Mouse (Mus musculus) neural tube, embryonic 13.5 days (tissue): ENCODE measurements at regions not wholly inside any gene's neighbourhood (a gene's known extent, or its start where the extent isn't known, plus 50 kb on each side); places are given as distances from the start of the nearest gene placed in this dataset.

ENCODE experiments used
- ATAC-seq: fragments of 200-750 bp; cut with Nextera tagmentation; 2 replicates; pipeline ENCODE4 v1.8.0; 2017; ENCODE audit warnings: low read depth, mild to moderate bottlenecking, moderate TSS enrichment, moderate library complexity
- H3K27ac ChIP-seq: fragments of 300-500 bp; sonication (generic); replicated peaks from 2 replicates; pipeline ENCODE4 v1.5.1; 2015; ENCODE audit warnings: moderate library complexity, mild to moderate bottlenecking, inconsistent platforms
- H3K27me3 ChIP-seq: fragments of 300-500 bp; sonication (generic); 2 replicates; pipeline ENCODE4 v1.6.1; 2015; ENCODE audit warnings: mild to moderate bottlenecking, inconsistent platforms
- H3K36me3 ChIP-seq: fragments of 300-500 bp; sonication (generic); 2 replicates; pipeline ENCODE4 v1.6.1; 2015; ENCODE audit warnings: mild to moderate bottlenecking, inconsistent platforms
- H3K4me1 ChIP-seq: fragments of 300-500 bp; sonication (generic); replicated peaks from 2 replicates; pipeline ENCODE4 v1.6.1; 2015; ENCODE audit warnings: inconsistent platforms
- H3K4me2 ChIP-seq: fragments of 300-500 bp; sonication (generic); 2 replicates; pipeline ENCODE4 v1.6.1; 2015; ENCODE audit warnings: inconsistent platforms, mild to moderate bottlenecking, moderate library complexity
- H3K4me3 ChIP-seq: fragments of 300-500 bp; sonication (generic); 2 replicates; pipeline ENCODE4 v1.5.1; 2015; ENCODE audit warnings: mild to moderate bottlenecking, inconsistent platforms
- H3K9ac ChIP-seq: fragments of 300-500 bp; sonication (generic); 2 replicates; pipeline ENCODE4 v1.6.1; 2015; ENCODE audit warnings: moderate library complexity, mild to moderate bottlenecking, inconsistent platforms
- H3K9me3 ChIP-seq: fragments of 300-500 bp; sonication (generic); 2 replicates; pipeline ENCODE4 v1.6.1; 2016; ENCODE audit warnings: inconsistent platforms
- WGBS: fragments of 180-500 bp; shearing (Covaris S2); methylation state at CpG from one replicate; pipeline ENCODE4 v1.1.7; 2015; 5-methylcytosine and 5-hydroxymethylcytosine counted together

DNA sequence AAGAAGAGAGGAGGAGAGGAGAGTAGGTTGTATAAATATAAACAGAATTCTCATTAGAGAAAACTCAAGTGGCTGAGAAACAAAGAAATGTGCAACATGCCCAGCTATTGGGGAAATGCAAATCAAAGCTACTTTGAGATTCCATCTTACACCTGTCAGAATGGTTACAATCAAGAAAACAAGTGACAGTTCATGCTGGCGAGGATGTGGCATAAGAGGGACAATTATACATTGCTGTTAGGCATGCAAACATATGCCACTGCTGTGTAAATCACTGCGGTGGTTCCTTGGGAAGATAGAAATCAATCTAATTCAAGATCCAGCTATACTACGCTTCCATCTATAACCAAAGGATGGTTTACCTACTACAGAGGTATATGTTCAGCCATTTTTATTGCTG lies 300.4 kb upstream of the Kynu start:
- ATAC-seq, result no peak
- H3K9ac ChIP-seq, result no peak overlapping the region
- H3K36me3 ChIP-seq, result no peaks in the 10 kb centered on the region
- no peak overlapping the region for H3K4me3 ChIP-seq
- H3K27ac ChIP-seq, result no peak overlapping the region
- H3K4me2 ChIP-seq, result no peak overlapping the region
- no peaks in the 10 kb centered on the region for H3K27me3 ChIP-seq
- WGBS, result 78% methylated on average over 3 of the region's 3 CpGs
- H3K4me1 ChIP-seq, result no peaks in the 10 kb centered on the region
- H3K9me3 ChIP-seq, result no peaks in the 10 kb centered on the region

- no peak for ATAC-seq
- Histone ChIP-seq H3K4me1 (no peaks in the 10 kb centered on the region), H3K4me3 (no peak overlapping the region), H3K9ac (no peak overlapping the region), H3K27ac (no peak overlapping the region), H3K4me2 (no peak overlapping the region), H3K9me3 (no peaks in the 10 kb centered on the region), H3K27me3 (no peaks in the 10 kb centered on the region), H3K36me3 (no peaks in the 10 kb centered on the region)
- 79% methylated on average over 1 of the region's 1 CpGs for WGBS
Observed at GRCm38 (mm10) chr2:43270802-43271201, 284.3 kb upstream of the Kynu start.

DNA sequence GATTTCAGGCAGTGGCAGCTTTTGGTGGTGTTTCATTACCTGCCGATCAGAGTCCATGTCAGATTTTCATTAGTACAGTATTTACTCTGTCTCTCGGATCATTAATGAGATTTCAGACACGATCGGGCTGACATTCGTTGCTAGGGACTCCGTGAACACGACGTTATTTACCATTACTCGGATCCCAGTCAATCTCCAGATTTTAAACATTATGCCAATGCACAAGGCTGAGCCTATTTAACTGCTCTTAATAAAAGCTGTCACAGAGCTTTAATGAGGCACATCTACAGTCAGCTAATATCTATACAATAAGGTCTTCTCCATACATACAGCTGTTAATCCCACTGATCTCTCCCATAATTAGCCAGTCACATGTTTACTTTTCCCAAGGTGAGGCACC lies 283.0 kb upstream of the Kynu start:
- Histone ChIP-seq H3K4me3 (no peak overlapping the region), H3K27ac (no peak overlapping the region), H3K9me3 (no peaks in the 10 kb centered on the region), H3K4me1 (no peaks in the 10 kb centered on the region), H3K4me2 (no peak overlapping the region), H3K27me3 (no peaks in the 10 kb centered on the region), H3K36me3 (no peaks in the 10 kb centered on the region), H3K9ac (no peak overlapping the region)
- ATAC-seq, result no peak
- 64% methylated on average over 9 of the region's 9 CpGs for WGBS

- no peaks in the 10 kb centered on the region for H3K9me3 ChIP-seq
- no peak overlapping the region for H3K9ac ChIP-seq
- H3K36me3 ChIP-seq, result no peaks in the 10 kb centered on the region
- H3K4me1 ChIP-seq, result no peaks in the 10 kb centered on the region
- no peak overlapping the region for H3K4me2 ChIP-seq
- H3K27ac ChIP-seq, result no peak overlapping the region
- no peak for ATAC-seq
- 83% methylated on average over 2 of the region's 2 CpGs for WGBS
- no peaks in the 10 kb centered on the region for H3K27me3 ChIP-seq
- H3K4me3 ChIP-seq, result no peak overlapping the region
Observed at GRCm38 (mm10) chr2:43274012-43274411, 281.1 kb upstream of the Kynu start.

- H3K27me3 ChIP-seq, result no peaks in the 10 kb centered on the region
- no peak overlapping the region for H3K27ac ChIP-seq
- H3K9ac ChIP-seq, result no peak overlapping the region
- no peak overlapping the region for H3K4me3 ChIP-seq
- no peaks in the 10 kb centered on the region for H3K36me3 ChIP-seq
- no peak for ATAC-seq
- no peak overlapping the region for H3K4me2 ChIP-seq
- H3K4me1 ChIP-seq, result no peaks in the 10 kb centered on the region
- no peaks in the 10 kb centered on the region for H3K9me3 ChIP-seq
- 88% methylated on average over 2 of the region's 2 CpGs for WGBS
Observed at GRCm38 (mm10) chr2:43295801-43296200, 259.3 kb upstream of the Kynu start.

DNA sequence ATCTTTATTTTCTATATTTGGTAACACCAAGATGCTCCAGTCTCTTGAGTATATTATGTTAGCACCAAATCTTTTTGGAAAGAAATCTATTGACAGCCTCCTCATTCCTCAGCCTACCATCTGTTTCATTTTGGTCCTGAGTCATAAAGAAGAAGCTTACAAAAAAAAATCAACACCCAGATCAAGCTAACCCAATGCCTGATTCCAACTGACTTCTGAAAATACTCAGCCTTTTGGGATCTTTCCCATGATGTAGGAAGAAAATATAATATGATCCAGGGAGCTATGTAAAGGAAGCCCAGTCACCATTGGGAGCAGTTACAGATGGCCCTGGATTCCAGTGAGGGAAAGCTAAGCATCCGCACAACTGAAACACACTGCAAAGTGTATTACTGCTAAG lies 231.3 kb upstream of the Kynu start:
- Histone ChIP-seq H3K9ac (no peak overlapping the region), H3K4me2 (no peak overlapping the region), H3K9me3 (no peaks in the 10 kb centered on the region), H3K36me3 (no peaks in the 10 kb centered on the region), H3K4me1 (no peaks in the 10 kb centered on the region), H3K27ac (no peak overlapping the region), H3K4me3 (no peak overlapping the region), H3K27me3 (no peaks in the 10 kb centered on the region)
- no peak for ATAC-seq
- 92% methylated on average over 1 of the region's 1 CpGs for WGBS

GRCm38 (mm10) chr2:43364301-43364700 lies 190.8 kb upstream of the Kynu start:
- Histone ChIP-seq H3K9ac (no peak overlapping the region), H3K4me2 (no peak overlapping the region), H3K4me3 (no peak overlapping the region), H3K27me3 (no peaks in the 10 kb centered on the region), H3K9me3 (no peaks in the 10 kb centered on the region), H3K27ac (no peak overlapping the region), H3K4me1 (no peaks in the 10 kb centered on the region), H3K36me3 (no peaks in the 10 kb centered on the region)
- no peak for ATAC-seq
- 81% methylated on average over 2 of the region's 2 CpGs for WGBS

GRCm38 (mm10) chr2:43365812-43366211 lies 189.3 kb upstream of the Kynu start:
- no peaks in the 10 kb centered on the region for H3K36me3 ChIP-seq
- H3K9ac ChIP-seq, result no peak overlapping the region
- no peak overlapping the region for H3K27ac ChIP-seq
- H3K4me3 ChIP-seq, result no peak overlapping the region
- no peak overlapping the region for H3K4me2 ChIP-seq
- H3K4me1 ChIP-seq, result no peaks in the 10 kb centered on the region
- no peak for ATAC-seq
- 21% methylated on average over 2 of the region's 2 CpGs for WGBS
- H3K9me3 ChIP-seq, result no peaks in the 10 kb centered on the region
- H3K27me3 ChIP-seq, result no peaks in the 10 kb centered on the region

GRCm38 (mm10) chr2:43403348-43403747 lies 151.8 kb upstream of the Kynu start:
- no peaks in the 10 kb centered on the region for H3K36me3 ChIP-seq
- no peak overlapping the region for H3K4me2 ChIP-seq
- H3K4me3 ChIP-seq, result no peak overlapping the region
- H3K4me1 ChIP-seq, result no peaks in the 10 kb centered on the region
- H3K27ac ChIP-seq, result no peak overlapping the region
- no peak overlapping the region for H3K9ac ChIP-seq
- H3K9me3 ChIP-seq, result no peaks in the 10 kb centered on the region
- H3K27me3 ChIP-seq, result no peaks in the 10 kb centered on the region
- no peak for ATAC-seq

DNA sequence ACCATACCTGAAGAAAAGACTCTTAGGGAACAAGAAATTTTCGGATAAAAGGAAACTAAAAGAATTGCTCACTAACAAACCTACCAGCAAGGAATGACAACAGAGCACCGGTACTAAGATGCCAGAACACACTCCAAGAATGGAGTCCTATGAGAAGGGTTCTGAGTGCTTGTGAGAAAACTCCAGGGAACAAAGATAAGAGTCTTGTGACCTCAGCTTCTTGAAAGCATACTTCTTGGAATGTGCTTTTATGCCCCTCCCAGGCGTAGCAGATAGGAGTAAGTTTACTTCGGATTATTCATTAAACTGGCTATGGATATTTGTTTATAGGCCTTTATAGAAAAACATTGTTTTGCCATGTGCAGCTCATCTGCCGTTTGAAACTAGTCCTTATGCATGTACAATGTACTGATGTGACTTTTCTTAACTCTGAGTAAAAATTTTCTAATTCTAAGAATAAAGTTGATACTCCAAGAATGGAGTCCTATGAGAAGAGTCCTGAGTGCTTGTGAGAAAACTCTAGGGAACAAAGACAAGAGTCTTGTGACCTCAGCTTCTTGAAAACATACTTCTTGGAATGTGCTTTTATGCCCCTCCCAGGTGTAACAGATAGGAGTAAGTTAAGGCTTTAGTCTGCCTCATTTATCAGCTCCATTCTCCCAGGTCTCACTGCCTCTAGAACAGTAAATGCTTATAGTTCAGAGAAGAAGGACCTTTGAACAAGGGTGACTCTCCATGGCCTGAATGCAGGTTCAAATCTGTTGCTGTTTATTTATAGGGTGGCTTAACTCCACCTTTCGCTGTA lies 150.8 kb upstream of the Kynu start:
- no peak overlapping the region for H3K27ac ChIP-seq
- no peaks in the 10 kb centered on the region for H3K9me3 ChIP-seq
- H3K9ac ChIP-seq, result no peak overlapping the region
- H3K27me3 ChIP-seq, result no peaks in the 10 kb centered on the region
- no peak overlapping the region for H3K4me2 ChIP-seq
- H3K4me1 ChIP-seq, result no peaks in the 10 kb centered on the region
- ATAC-seq, result no peak
- H3K4me3 ChIP-seq, result no peak overlapping the region
- 87% methylated on average over 6 of the region's 6 CpGs for WGBS
- no peaks in the 10 kb centered on the region for H3K36me3 ChIP-seq

GRCm38 (mm10) chr2:43437251-43437650 lies 117.9 kb upstream of the Kynu start:
- Histone ChIP-seq H3K4me2 (no peak overlapping the region), H3K4me1 (no peaks in the 10 kb centered on the region), H3K27ac (no peak overlapping the region), H3K36me3 (no peaks in the 10 kb centered on the region), H3K9me3 (no peaks in the 10 kb centered on the region), H3K9ac (no peak overlapping the region), H3K4me3 (no peak overlapping the region), H3K27me3 (no peaks in the 10 kb centered on the region)
- no peak for ATAC-seq
- 15% methylated on average over 3 of the region's 3 CpGs for WGBS

DNA sequence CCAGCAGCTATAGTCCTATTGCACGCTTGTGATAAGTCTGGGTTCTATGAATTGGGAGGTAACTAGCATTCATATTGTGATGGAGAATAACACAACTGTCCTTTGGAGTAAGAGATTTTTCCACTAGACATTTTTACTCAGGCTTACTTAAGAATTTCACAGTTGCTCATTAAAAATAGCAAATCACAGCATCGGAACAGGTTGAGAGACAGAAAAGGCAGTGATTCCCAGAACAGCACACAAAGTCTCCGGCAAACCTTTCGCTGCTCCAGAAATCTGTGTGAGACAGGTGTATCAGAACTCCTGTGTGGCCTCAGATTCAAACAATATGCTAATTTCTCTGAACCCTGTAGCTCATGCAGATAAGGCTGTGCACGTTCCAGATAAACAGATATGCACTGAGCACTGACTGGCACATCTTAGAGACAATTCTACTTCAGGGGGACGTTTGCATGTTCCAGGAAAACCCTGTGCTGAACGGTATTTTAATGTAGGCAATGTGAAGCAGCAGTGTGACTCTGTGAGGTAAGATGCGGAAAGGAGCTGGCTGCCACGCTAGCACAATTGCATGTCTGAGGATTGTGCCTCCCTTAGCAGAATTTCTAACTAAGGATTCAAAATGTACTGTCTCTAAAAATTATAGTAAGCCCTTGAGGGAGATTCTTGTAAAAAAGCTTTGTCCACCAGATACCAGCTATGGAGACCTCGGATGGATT lies 99.8 kb upstream of the Kynu start:
- ATAC-seq, result no peak

DNA sequence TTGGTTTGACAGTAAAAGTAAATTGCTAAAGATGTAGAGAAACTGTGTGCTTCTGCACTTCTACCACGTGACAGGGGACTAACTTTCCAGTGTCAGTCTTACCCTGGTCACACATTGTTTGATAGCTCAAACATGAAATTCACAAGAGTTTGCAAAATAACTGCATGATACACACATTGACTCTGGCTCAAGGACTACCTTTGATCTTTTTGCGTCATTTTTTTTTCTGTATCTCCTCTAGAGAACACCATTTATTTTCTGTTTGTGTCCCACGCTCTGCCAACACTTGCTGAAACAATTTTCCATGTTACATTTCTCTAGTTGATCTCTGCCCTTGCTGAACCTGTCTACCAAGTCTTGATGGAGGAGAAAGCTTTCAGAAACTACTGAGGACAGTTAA lies 86.0 kb upstream of the Kynu start:
- H3K36me3 ChIP-seq, result no peaks in the 10 kb centered on the region
- 80% methylated on average over 3 of the region's 3 CpGs for WGBS
- H3K4me3 ChIP-seq, result no peak overlapping the region
- no peak overlapping the region for H3K4me2 ChIP-seq
- no peak overlapping the region for H3K27ac ChIP-seq
- H3K4me1 ChIP-seq, result no peaks in the 10 kb centered on the region
- no peak overlapping the region for H3K9ac ChIP-seq
- no peaks in the 10 kb centered on the region for H3K9me3 ChIP-seq
- ATAC-seq, result no peak
- H3K27me3 ChIP-seq, result no peaks in the 10 kb centered on the region

More for the DNA sequence above, 99.8 kb upstream of the Kynu start:
- H3K27me3 ChIP-seq, result no peaks in the 10 kb centered on the region
- H3K4me1 ChIP-seq, result no peaks in the 10 kb centered on the region
- WGBS, result 84% methylated on average over 10 of the region's 10 CpGs
- no peak overlapping the region for H3K4me2 ChIP-seq
- H3K9ac ChIP-seq, result no peak overlapping the region
- H3K36me3 ChIP-seq, result no peaks in the 10 kb centered on the region
- H3K27ac ChIP-seq, result no peak overlapping the region
- H3K4me3 ChIP-seq, result no peak overlapping the region
- H3K9me3 ChIP-seq, result no peaks in the 10 kb centered on the region
